Mouse (Mus musculus) ES-Bruce4 (cell line): ENCODE data around the gene Uox.

Source experiments
- CTCF ChIP-seq: IDR thresholded peaks from one replicate; pipeline ENCODE4 v1.8.1; 2011; ENCODE audit warnings: low read depth, low read length
- POLR2A ChIP-seq: IDR thresholded peaks from one replicate; pipeline ENCODE4 v1.8.1; 2011; ENCODE audit warnings: low read length; ENCODE audit not compliant: insufficient read depth

- TF ChIP-seq CTCF (no peak), POLR2A (no peak)
Observed at GRCm38 (mm10) chr3:146567366-146567765, 2.9 kb upstream of the Uox start.
